8 mouse cellular contexts compared by ENCODE assay signal in the genomic region with DNA sequence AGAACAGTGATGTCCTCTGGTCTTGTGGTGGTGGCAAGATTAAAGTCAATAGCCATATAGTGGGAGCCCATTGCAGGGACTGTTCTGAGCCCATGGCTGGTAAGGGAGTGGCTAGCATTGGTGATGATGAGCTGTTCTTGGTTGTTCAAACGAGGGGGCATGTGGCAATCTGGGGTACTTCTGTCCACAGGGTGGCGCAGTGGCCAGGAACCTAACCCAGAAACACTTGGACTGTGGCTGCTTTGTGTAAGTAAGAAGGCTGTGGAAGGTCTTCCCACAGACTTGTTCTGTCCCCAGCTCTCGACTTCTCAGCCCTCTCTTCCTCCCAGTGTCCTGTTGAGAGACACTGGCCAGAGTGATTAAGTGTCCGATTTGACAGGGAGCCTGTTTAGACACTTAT. TPM values are rescaled to one million over a fixed set of nuclear protein-coding genes. Genes with fewer than 3 reads are reported as not detected.
DNase-seq lines count a peak whose midpoint lies in the region; ATAC-seq and TF ChIP-seq lines count a peak whose summit lies in the region.

No protein-coding gene starts in this region.

- H3K36me3 ChIP-seq in forebrain, embryonic 13.5 days (ENCODE audit: poor library complexity, severe bottlenecking), result no peaks in the 10 kb centered on the region
- no peaks in the 10 kb centered on the region for H3K36me3 ChIP-seq in intestine, embryonic 15.5 days
- no peaks in the 10 kb centered on the region for H3K36me3 ChIP-seq in lung, embryonic 14.5 days (ENCODE audit: insufficient read depth)

- H3K27me3 ChIP-seq in forebrain, embryonic 13.5 days, result peaks cover 11% of the 10 kb centered on the region
- peaks cover 5% of the 10 kb centered on the region; the same call in 1 of the 2 replicates for H3K27me3 ChIP-seq in intestine, embryonic 15.5 days (replicated peaks)
- peaks cover 13% of the 10 kb centered on the region; the same call in 1 of the 2 replicates for H3K27me3 ChIP-seq in lung, embryonic 14.5 days (ENCODE audit: insufficient read depth, low read length)

- peaks cover 9% of the 10 kb centered on the region for H3K4me1 ChIP-seq in forebrain, embryonic 13.5 days
- no peaks in the 10 kb centered on the region for H3K4me1 ChIP-seq in intestine, embryonic 15.5 days (replicated peaks)
- H3K4me1 ChIP-seq in lung, embryonic 14.5 days (ENCODE audit: insufficient read depth), result no peaks in the 10 kb centered on the region

- WGBS in forebrain, embryonic 13.5 days, result 9% methylated on average over 4 of the region's 4 CpGs
- 20% methylated on average over 4 of the region's 4 CpGs for WGBS in intestine, embryonic 15.5 days
- 18% methylated on average over 4 of the region's 4 CpGs for WGBS in lung, embryonic 14.5 days

- H3K4me3 ChIP-seq in forebrain, embryonic 13.5 days, result peak overlapping the region; percentile 17; the same call in 1 of the 2 replicates
- no peak overlapping the region for H3K4me3 ChIP-seq in intestine, embryonic 15.5 days (replicated peaks)
- no peak overlapping the region for H3K4me3 ChIP-seq in lung, embryonic 14.5 days (ENCODE audit: low read depth, low read length)

- peak; percentile 71 for TF ChIP-seq CTCF in lung, embryonic 14.5 days (IDR thresholded peaks at IDR 0.05; ENCODE audit: low read depth)

- DNase-seq in urinary bladder, postnatal 25 days (ENCODE audit: low spot score), result peak; percentile 36
- DNase-seq in urinary bladder, adult 2 months (ENCODE audit: low spot score), result no peak
- DNase-seq in lung, embryonic 14.5 days, result peak; percentile 67
- DNase-seq in retina, postnatal 7 days (ENCODE audit: low read depth, low spot score), result peak; percentile 36

- H3K9ac ChIP-seq in forebrain, embryonic 13.5 days, result peak overlapping the region; percentile 53
- no peak overlapping the region for H3K9ac ChIP-seq in intestine, embryonic 15.5 days
- H3K9ac ChIP-seq in lung, embryonic 14.5 days, result no peak overlapping the region

- 0 out of 2 replicates have a peak, but pooled peaks have one; percentile 20 for ATAC-seq in cerebellum, adult (ENCODE audit: insufficient number of reproducible peaks, low FRiP score, low TSS enrichment)
- ATAC-seq in forebrain, embryonic 13.5 days, result peak; percentile 76
- ATAC-seq in intestine, embryonic 15.5 days, result peak; percentile 45; the same call in 1 of the 2 replicates
- peak; percentile 33; the same call in 1 of the 2 replicates for ATAC-seq in lung, embryonic 14.5 days (ENCODE audit: insufficient read depth)
- no peak for ATAC-seq in monocyte, adult 5-6 weeks (replicated peaks; ENCODE audit: insufficient number of reproducible peaks, low FRiP score, low TSS enrichment, poor library complexity, severe bottlenecking)

- H3K27ac ChIP-seq in forebrain, embryonic 13.5 days, result no peak overlapping the region
- no peak overlapping the region for H3K27ac ChIP-seq in intestine, embryonic 15.5 days
- H3K27ac ChIP-seq in lung, embryonic 14.5 days (ENCODE audit: low read depth), result no peak overlapping the region

- H3K9me3 ChIP-seq in forebrain, embryonic 13.5 days (replicated peaks), result no peaks in the 10 kb centered on the region
- no peaks in the 10 kb centered on the region for H3K9me3 ChIP-seq in intestine, embryonic 15.5 days
- no peaks in the 10 kb centered on the region for H3K9me3 ChIP-seq in lung, embryonic 14.5 days (ENCODE audit: low read depth, low read length)

- H3K4me2 ChIP-seq in forebrain, embryonic 13.5 days, result peak overlapping the region; percentile 51
- H3K4me2 ChIP-seq in intestine, embryonic 15.5 days (replicated peaks), result peak overlapping the region; percentile 10; the same call in 1 of the 2 replicates
- H3K4me2 ChIP-seq in lung, embryonic 14.5 days, result peak overlapping the region; percentile 11; the same call in 1 of the 2 replicates

RNA-seq across cellular contexts. Expression of gene Kcnn3, which starts 9.0 kb away (rescaled TPM):
- polyA plus RNA-seq in urinary bladder, adult 2 months (2012; rRNA removed), result 10.6 and 16.4 TPM in 2 replicates
- polyA plus RNA-seq in forebrain, embryonic 13.5 days (2015; fragmentation: Nextera tagmentation; extraction: Ambion mirVana), result 3.5 and 4.3 TPM in 2 replicates
- 4.4 and 4.6 TPM in 2 replicates for polyA plus RNA-seq in intestine, embryonic 15.5 days (2015; fragmentation: Nextera tagmentation; extraction: Ambion mirVana)
- 1.0 TPM in 2 replicates for polyA plus RNA-seq in lung, embryonic 14.5 days (2014; fragmentation: Nextera tagmentation; extraction: Ambion mirVana)
- not detected in 3 replicates for total RNA-seq in monocyte, adult 5-6 weeks (2017)

RNA-seq across cellular contexts. Expression of gene Pmvk, which starts 56.6 kb away (rescaled TPM):
- 21.5 and 23.3 TPM in 2 replicates for polyA plus RNA-seq in urinary bladder, adult 2 months (2012; rRNA removed)
- polyA plus RNA-seq in forebrain, embryonic 13.5 days (2015; fragmentation: Nextera tagmentation; extraction: Ambion mirVana), result 73.3 and 75.0 TPM in 2 replicates
- 62.7 and 69.6 TPM in 2 replicates for polyA plus RNA-seq in intestine, embryonic 15.5 days (2015; fragmentation: Nextera tagmentation; extraction: Ambion mirVana)
- polyA plus RNA-seq in lung, embryonic 14.5 days (2014; fragmentation: Nextera tagmentation; extraction: Ambion mirVana), result 46.2 and 48.0 TPM in 2 replicates
- total RNA-seq in monocyte, adult 5-6 weeks (2017), result 18.0 to 23.5 TPM (median 21.0 TPM) in 3 replicates
